Mouse (Mus musculus): ENCODE measurements around the gene Snph. TPM values are rescaled to one million over a fixed set of nuclear protein-coding genes. Genes with fewer than 3 reads are reported as not detected.

Gene Snph
- polyA plus RNA-seq, 1 experiment, result 1.4 TPM

GRCm38 (mm10) chr2:151543063-151543895, 89.1 kb downstream of the Snph start:
- DNase-seq (ENCODE audit: low spot score), result no peak

DNA sequence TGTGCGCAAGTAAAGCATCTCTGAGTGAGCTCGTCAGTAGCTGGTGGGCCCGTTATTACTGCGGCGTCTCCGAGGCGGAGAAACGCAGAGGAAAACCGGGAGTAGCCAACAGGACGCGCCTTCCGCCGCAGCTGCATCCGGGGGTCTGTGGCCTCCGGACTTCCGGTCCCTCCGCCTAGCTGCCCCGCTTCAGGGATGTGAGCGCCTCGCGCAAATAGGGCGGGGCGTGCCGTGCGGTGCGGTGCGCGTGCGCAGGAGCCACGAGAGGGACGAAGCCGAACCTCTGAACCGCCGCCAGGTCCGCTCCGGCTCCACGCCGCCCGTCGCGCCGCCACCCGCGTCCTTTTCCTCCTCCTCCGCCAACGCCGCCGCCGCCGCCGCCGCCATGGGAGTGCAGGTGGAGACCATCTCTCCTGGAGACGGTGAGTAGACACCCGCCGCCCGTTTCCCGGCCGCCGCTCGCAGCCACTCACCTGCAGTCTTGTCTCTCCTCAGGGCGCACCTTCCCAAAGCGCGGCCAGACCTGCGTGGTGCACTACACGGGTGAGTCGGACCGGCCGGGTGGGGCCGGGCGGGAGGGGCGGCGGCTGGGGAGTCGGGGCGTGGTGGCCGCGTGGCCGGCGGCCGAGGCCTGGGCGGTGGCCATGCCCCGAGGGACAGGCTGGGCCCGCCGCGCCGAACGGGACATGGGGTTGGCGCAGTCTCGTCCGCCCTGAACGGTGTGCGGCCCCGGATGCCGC, 89.9 kb downstream of the Snph start, which contains the start of gene Fkbp1a:
Gene Fkbp1a, plus strand, starts transcription at position 161 of the 740 bp plus-strand sequence.
- peak; percentile 95 for DNase-seq (ENCODE audit: low spot score)

Other genes starting within 250 kb of the Snph start
- not detected in 2 replicates for gene 4921509C19Rik, start 156.4 kb downstream of the Snph start, polyA plus RNA-seq (2012; rRNA removed)
- gene Nsfl1c, start 138.4 kb downstream of the Snph start, polyA plus RNA-seq (2012; rRNA removed), result 107 and 114 TPM in 2 replicates
- 157 and 242 TPM in 2 replicates for gene Fkbp1a, start 90.1 kb downstream of the Snph start, polyA plus RNA-seq (2012; rRNA removed)
- 32.0 and 49.0 TPM in 2 replicates for gene Sdcbp2, start 60.0 kb downstream of the Snph start, polyA plus RNA-seq (2012; rRNA removed)
- gene Rad21l, start 35.9 kb upstream of the Snph start, polyA plus RNA-seq (2012; rRNA removed), result not detected in 2 replicates
- gene Tmem74b, start 69.4 kb upstream of the Snph start, polyA plus RNA-seq (2012; rRNA removed), result 0.27 and 0.39 TPM in 2 replicates
- gene Psmf1, start 111.6 kb upstream of the Snph start, polyA plus RNA-seq (2012; rRNA removed), result 30.3 and 32.5 TPM in 2 replicates
- gene Rspo4, start 210.3 kb upstream of the Snph start, polyA plus RNA-seq (2012; rRNA removed), result not detected in 2 replicates

Measured in urinary bladder, adult 2 months (tissue).